Mouse (Mus musculus) thymus, adult 2 months (tissue): Measurements from ENCODE around the gene Mypop.

Experiments
- CTCF ChIP-seq: fragments of 200-500 bp; IDR thresholded peaks from 2 replicates; pipeline ENCODE4 v1.5.1; 2012; ENCODE audit warnings: mild to moderate bottlenecking, control low read depth, low read length, moderate library complexity, borderline replicate concordance; ENCODE audit not compliant: control insufficient read depth, poor library complexity, insufficient read depth; ENCODE audit errors: extremely low read depth
- POLR2A ChIP-seq: fragments of 200-500 bp; IDR thresholded peaks from 2 replicates; pipeline ENCODE4 v1.6.1; 2012; ENCODE audit warnings: mild to moderate bottlenecking, low read length, control low read depth, moderate library complexity; ENCODE audit not compliant: control insufficient read depth, poor library complexity, insufficient read depth; ENCODE audit errors: extremely low read depth

DNA sequence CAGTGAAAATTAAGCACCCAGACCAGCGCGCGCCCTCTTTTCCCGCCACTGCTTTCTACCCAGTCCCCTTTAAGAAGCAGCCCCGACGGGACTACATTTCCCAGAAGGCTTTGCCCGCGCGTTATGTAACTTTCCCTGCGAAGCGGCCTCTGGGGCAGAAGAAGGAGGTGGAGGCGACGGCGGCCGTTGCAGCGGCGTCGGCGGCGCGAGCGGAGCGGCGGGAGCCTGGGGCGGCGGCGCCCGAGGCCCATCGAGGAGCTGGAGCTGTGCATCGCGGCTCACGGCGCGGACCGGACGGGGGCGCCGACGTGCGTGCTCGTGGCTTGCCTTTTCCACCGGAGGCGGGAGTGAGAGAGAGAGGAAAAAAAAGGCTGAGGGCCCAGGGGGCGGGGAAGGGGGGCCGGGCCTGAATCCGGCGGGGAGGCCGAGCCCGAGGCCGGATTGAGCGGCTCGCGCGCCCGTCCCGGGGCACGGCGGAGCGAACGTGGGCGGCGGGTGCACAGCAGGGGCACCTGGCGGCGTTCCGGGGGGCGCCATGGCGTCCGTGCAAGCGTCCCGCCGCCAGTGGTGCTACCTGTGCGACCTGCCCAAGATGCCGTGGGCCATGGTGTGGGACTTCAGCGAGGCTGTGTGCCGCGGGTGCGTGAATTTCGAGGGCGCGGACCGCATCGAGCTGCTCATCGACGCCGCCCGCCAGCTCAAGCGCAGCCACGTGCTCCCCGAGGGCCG is 13.0 kb downstream of the Mypop start, which contains the start of gene Irf2bp1:
- TF ChIP-seq CTCF (peak; percentile 55; the same call in 1 of the 2 replicates), POLR2A (peak; percentile 87)
